Mouse (Mus musculus) myocyte (in vitro differentiated cells): Measurements from ENCODE around the gene Myh7. TPM values are rescaled to one million over a fixed set of nuclear protein-coding genes. Genes with fewer than 3 reads are reported as not detected.

Experiments used
- H3K27me3 ChIP-seq: one replicate; pipeline ENCODE4 v1.6.1; 2011; ENCODE audit not compliant: control insufficient read depth, insufficient read depth, insufficient read length
- H3K36me3 ChIP-seq: one replicate; pipeline ENCODE4 v1.6.1; 2011; ENCODE audit not compliant: control insufficient read depth, insufficient read depth
- H3K4me2 ChIP-seq: one replicate; pipeline ENCODE4 v1.6.1; 2011; ENCODE audit warnings: low read depth, control low read depth
- H3K4me3 ChIP-seq: one replicate; pipeline ENCODE4 v1.5.1; 2011; ENCODE audit warnings: mild to moderate bottlenecking, control low read depth, moderate library complexity
- H3K79me2 ChIP-seq: one replicate; pipeline ENCODE4 v1.6.1; 2011; ENCODE audit not compliant: control insufficient read depth, insufficient read depth
- H3ac ChIP-seq: one replicate; pipeline ENCODE4 v1.6.1; 2011; ENCODE audit not compliant: control insufficient read depth, insufficient read length
- CEBPB ChIP-seq: IDR thresholded peaks from 2 replicates; pipeline ENCODE4 v1.6.1; 2011; ENCODE audit warnings: mild to moderate bottlenecking, moderate library complexity; ENCODE audit not compliant: poor library complexity, insufficient read depth, severe bottlenecking
- E2F4 ChIP-seq: IDR thresholded peaks from one replicate; pipeline ENCODE4 v1.6.1; 2011; ENCODE audit warnings: mild to moderate bottlenecking, control low read depth, moderate library complexity; ENCODE audit not compliant: insufficient read depth
- MAX ChIP-seq: IDR thresholded peaks from one replicate; pipeline ENCODE4 v1.6.1; 2011; ENCODE audit warnings: low read depth, mild to moderate bottlenecking, control low read depth
- MYOD1 ChIP-seq, 3 experiments: IDR thresholded peaks; one replicate each; pipeline ENCODE4 v1.6.1; 2011; ENCODE audit warnings: control low read depth in 2 of 3, low read depth in 2 of 3, mild to moderate bottlenecking in 2 of 3, moderate library complexity in 1 of 3; ENCODE audit not compliant: insufficient read length in 2 of 3, control insufficient read depth in 1 of 3
- MYOG ChIP-seq, 3 experiments: IDR thresholded peaks; one replicate each; pipeline ENCODE4 v1.6.1; 2011; ENCODE audit warnings: control low read depth in 2 of 3, low read depth in 2 of 3, mild to moderate bottlenecking in 2 of 3; ENCODE audit not compliant: insufficient read length in 2 of 3, control insufficient read depth in 1 of 3, insufficient read depth in 1 of 3
- POLR2A ChIP-seq: IDR thresholded peaks from one replicate; pipeline ENCODE4 v1.6.1; 2011; ENCODE audit warnings: low read depth, mild to moderate bottlenecking, control low read depth, moderate library complexity; ENCODE audit not compliant: insufficient read length
- POLR2AphosphoS2 ChIP-seq: IDR thresholded peaks from one replicate; pipeline ENCODE4 v1.6.1; 2011; ENCODE audit warnings: low read depth, control low read depth; ENCODE audit not compliant: insufficient read length
- REST ChIP-seq: IDR thresholded peaks from one replicate; pipeline ENCODE4 v1.6.1; 2011; ENCODE audit warnings: mild to moderate bottlenecking, control low read depth, moderate library complexity; ENCODE audit not compliant: insufficient read depth, insufficient read length
- SRF ChIP-seq: IDR thresholded peaks from one replicate; pipeline ENCODE4 v1.6.1; 2011; ENCODE audit warnings: low read depth; ENCODE audit not compliant: control insufficient read depth, insufficient read length
- TCF12 ChIP-seq: IDR thresholded peaks from one replicate; pipeline ENCODE4 v1.6.1; 2011; ENCODE audit warnings: mild to moderate bottlenecking, control low read depth; ENCODE audit not compliant: poor library complexity, insufficient read depth, severe bottlenecking
- TCF3 ChIP-seq: IDR thresholded peaks from one replicate; pipeline ENCODE4 v1.6.1; 2011; ENCODE audit warnings: low read depth, control low read depth; ENCODE audit not compliant: insufficient read length
- USF1 ChIP-seq: IDR thresholded peaks from one replicate; pipeline ENCODE4 v1.6.1; 2011; ENCODE audit warnings: low read depth, mild to moderate bottlenecking, control low read depth, moderate library complexity
- polyA plus RNA-seq: library from polyadenylated mRNA; unstranded; fragments of >200 nt; fragmentation: generic; extraction: Trizol; gene quantifications from one replicate; pipeline ENCODE4 v1.2.1, GENCODE M21; 2012; ENCODE audit warnings: missing spikeins

The Myh7 gene
- polyA plus RNA-seq, 1 experiment: 56.5 TPM

GRCm38 (mm10) chr14:55011116-55011515 lies 16.7 kb upstream of the Myh7 start:
- Histone ChIP-seq H3K4me2 (no peak overlapping the region), H3K27me3 (no peaks in the 10 kb centered on the region), H3K36me3 (no peaks in the 10 kb centered on the region), H3K79me2 (peaks cover 2% of the 10 kb centered on the region), H3ac (no peak overlapping the region), H3K4me3 (no peak overlapping the region)
- TF ChIP-seq POLR2AphosphoS2 (no peak), POLR2A (no peak), SRF (no peak), REST (no peak), TCF12 (no peak), MYOD1 (IDR thresholded peaks at IDR 0.05; ENCODE audit: control insufficient read depth in 1 of 3, insufficient read length in 2 of 3, low read depth in 2 of 3) (no peak), MAX (no peak), E2F4 (no peak), CEBPB (no peak), TCF3 (no peak), MYOG (IDR thresholded peaks at IDR 0.05; ENCODE audit: control insufficient read depth in 1 of 3, insufficient read depth in 1 of 3, insufficient read length in 2 of 3, low read depth in 2 of 3) (no peak), USF1 (no peak)

GRCm38 (mm10) chr14:55008417-55008816 lies 14.0 kb upstream of the Myh7 start:
- no peak overlapping the region for H3ac ChIP-seq
- H3K27me3 ChIP-seq: no peaks in the 10 kb centered on the region
- H3K4me3 ChIP-seq: no peak overlapping the region
- H3K36me3 ChIP-seq: no peaks in the 10 kb centered on the region
- no peak overlapping the region for H3K4me2 ChIP-seq
- H3K79me2 ChIP-seq: no peaks in the 10 kb centered on the region
- no peak for TF ChIP-seq TCF12
- TF ChIP-seq MYOD1 (IDR thresholded peaks at IDR 0.05; ENCODE audit: control insufficient read depth in 1 of 3, insufficient read length in 2 of 3, low read depth in 2 of 3): peak in 1 of 3 experiments; percentile 5

- TF ChIP-seq MAX: no peak
- no peak for TF ChIP-seq TCF3
- TF ChIP-seq POLR2AphosphoS2: no peak
- TF ChIP-seq POLR2A: no peak
- TF ChIP-seq USF1: no peak
- no peak for TF ChIP-seq E2F4
- no peak for TF ChIP-seq SRF
- TF ChIP-seq TCF12: no peak
- no peak for TF ChIP-seq REST
- TF ChIP-seq MYOD1 (IDR thresholded peaks at IDR 0.05; ENCODE audit: control insufficient read depth in 1 of 3, insufficient read length in 2 of 3, low read depth in 2 of 3): no peak
- no peak for TF ChIP-seq CEBPB
- TF ChIP-seq MYOG (IDR thresholded peaks at IDR 0.05; ENCODE audit: control insufficient read depth in 1 of 3, insufficient read depth in 1 of 3, insufficient read length in 2 of 3, low read depth in 2 of 3): no peak
- no peak overlapping the region for H3K4me3 ChIP-seq
- no peak overlapping the region for H3K4me2 ChIP-seq
- no peaks in the 10 kb centered on the region for H3K27me3 ChIP-seq
- H3K36me3 ChIP-seq: no peaks in the 10 kb centered on the region
- H3ac ChIP-seq: no peak overlapping the region
- no peaks in the 10 kb centered on the region for H3K79me2 ChIP-seq
These were observed 12.9 kb upstream of the Myh7 start for GRCm38 (mm10) chr14:55007120-55007908.

GRCm38 (mm10) chr14:55006541-55006940 lies 12.1 kb upstream of the Myh7 start:
- Histone ChIP-seq H3K27me3 (no peaks in the 10 kb centered on the region), H3ac (no peak overlapping the region), H3K79me2 (no peaks in the 10 kb centered on the region), H3K4me2 (no peak overlapping the region), H3K4me3 (no peak overlapping the region), H3K36me3 (no peaks in the 10 kb centered on the region)
- TF ChIP-seq USF1: no peak
- TF ChIP-seq MYOG (IDR thresholded peaks at IDR 0.05; ENCODE audit: control insufficient read depth in 1 of 3, insufficient read depth in 1 of 3, insufficient read length in 2 of 3, low read depth in 2 of 3): no peak
- no peak for TF ChIP-seq TCF3
- TF ChIP-seq POLR2AphosphoS2: no peak
- TF ChIP-seq CEBPB: no peak
- TF ChIP-seq E2F4: no peak
- no peak for TF ChIP-seq MAX
- TF ChIP-seq TCF12: no peak
- TF ChIP-seq SRF: no peak
- no peak for TF ChIP-seq REST
- TF ChIP-seq MYOD1 (IDR thresholded peaks at IDR 0.05; ENCODE audit: control insufficient read depth in 1 of 3, insufficient read length in 2 of 3, low read depth in 2 of 3): no peak
- TF ChIP-seq POLR2A: no peak
